Mouse (Mus musculus): ENCODE results near the gene Pard3b. TPM values are rescaled to one million over a fixed set of nuclear protein-coding genes. Genes with fewer than 3 reads are reported as not detected.
A peak's percentile ranks its signal among the peaks of the same experiment; 100 is the strongest.

Gene Pard3b
- polyA plus RNA-seq, 1 experiment from 2014 or later: 8.8 TPM

GRCm38 (mm10) chr1:62644631-62645278 lies 1006.1 kb downstream of the Pard3b start:
- no peak overlapping the region for H3K4me2 ChIP-seq
- DNase-seq (ENCODE audit: low spot score, missing footprints) (peak; percentile 33), ATAC-seq (ENCODE audit: low FRiP score) (no peak)
- no peak overlapping the region for H3K4me3 ChIP-seq (ENCODE audit: low read depth, low read length)
- H3K4me1 ChIP-seq (ENCODE audit: control insufficient read depth, insufficient read depth, low read length): peaks cover 14% of the 10 kb centered on the region
- WGBS: 90% methylated on average over 8 of the region's 8 CpGs
- H3K9ac ChIP-seq (ENCODE audit: low read length): no peak overlapping the region
- H3K27me3 ChIP-seq (ENCODE audit: control insufficient read depth, insufficient read depth, low read length): no peaks in the 10 kb centered on the region
- H3K27ac ChIP-seq (ENCODE audit: low read depth, low read length): no peak overlapping the region
- no peaks in the 10 kb centered on the region for H3K36me3 ChIP-seq (ENCODE audit: control insufficient read depth, insufficient read depth, low read length)
- no peaks in the 10 kb centered on the region for H3K9me3 ChIP-seq (ENCODE audit: control insufficient read depth, low read length)

- no peak overlapping the region for H3K4me2 ChIP-seq
- H3K9me3 ChIP-seq (ENCODE audit: control insufficient read depth, low read length): no peaks in the 10 kb centered on the region
- no peak for DNase-seq (ENCODE audit: low spot score, missing footprints)
- peaks cover 14% of the 10 kb centered on the region for H3K4me1 ChIP-seq (ENCODE audit: control insufficient read depth, insufficient read depth, low read length)
- H3K4me3 ChIP-seq (ENCODE audit: low read depth, low read length): no peak overlapping the region
- no peak overlapping the region for H3K9ac ChIP-seq (ENCODE audit: low read length)
- 95% methylated on average over 2 of the region's 2 CpGs for WGBS
- ATAC-seq (ENCODE audit: low FRiP score): no peak
- H3K36me3 ChIP-seq (ENCODE audit: control insufficient read depth, insufficient read depth, low read length): no peaks in the 10 kb centered on the region
- H3K27ac ChIP-seq (ENCODE audit: low read depth, low read length): no peak overlapping the region
- H3K27me3 ChIP-seq (ENCODE audit: control insufficient read depth, insufficient read depth, low read length): no peaks in the 10 kb centered on the region
These were observed 1008.2 kb downstream of the Pard3b start for GRCm38 (mm10) chr1:62646812-62647211.

- peaks cover 14% of the 10 kb centered on the region for H3K4me1 ChIP-seq (ENCODE audit: control insufficient read depth, insufficient read depth, low read length)
- H3K27me3 ChIP-seq (ENCODE audit: control insufficient read depth, insufficient read depth, low read length): no peaks in the 10 kb centered on the region
- whole genome bisulfite sequencing: 12% methylated on average over 6 of the region's 6 CpGs
- H3K27ac ChIP-seq (ENCODE audit: low read depth, low read length): no peak overlapping the region
- H3K9ac ChIP-seq (ENCODE audit: low read length): no peak overlapping the region
- H3K36me3 ChIP-seq (ENCODE audit: control insufficient read depth, insufficient read depth, low read length): no peaks in the 10 kb centered on the region
- H3K4me3 ChIP-seq (ENCODE audit: low read depth, low read length): no peak overlapping the region
- no peak overlapping the region for H3K4me2 ChIP-seq
- H3K9me3 ChIP-seq (ENCODE audit: control insufficient read depth, low read length): no peaks in the 10 kb centered on the region
- ATAC-seq (ENCODE audit: low FRiP score) (no peak), DNase-seq (ENCODE audit: low spot score, missing footprints) (peak; percentile 88)
These were observed 1009.5 kb downstream of the Pard3b start for GRCm38 (mm10) chr1:62648116-62648515.

GRCm38 (mm10) chr1:62648591-62648990 lies 1010.0 kb downstream of the Pard3b start:
- Histone ChIP-seq H3K27me3 (ENCODE audit: control insufficient read depth, insufficient read depth, low read length) (no peaks in the 10 kb centered on the region), H3K9me3 (ENCODE audit: control insufficient read depth, low read length) (no peaks in the 10 kb centered on the region), H3K4me3 (ENCODE audit: low read depth, low read length) (no peak overlapping the region), H3K9ac (ENCODE audit: low read length) (no peak overlapping the region), H3K27ac (ENCODE audit: low read depth, low read length) (peak overlapping the region; percentile 9; the same call in 1 of the 2 replicates), H3K36me3 (ENCODE audit: control insufficient read depth, insufficient read depth, low read length) (no peaks in the 10 kb centered on the region), H3K4me1 (ENCODE audit: control insufficient read depth, insufficient read depth, low read length) (peaks cover 14% of the 10 kb centered on the region), H3K4me2 (no peak overlapping the region)
- no peak for DNase-seq (ENCODE audit: low spot score, missing footprints)
- WGBS: 22% methylated on average over 5 of the region's 5 CpGs
- ATAC-seq (ENCODE audit: low FRiP score): 0 out of 2 replicates have a peak, but pooled peaks have one; percentile 27

GRCm38 (mm10) chr1:62650491-62650890 lies 1011.9 kb downstream of the Pard3b start:
- Histone ChIP-seq H3K9me3 (ENCODE audit: control insufficient read depth, low read length) (no peaks in the 10 kb centered on the region), H3K4me1 (ENCODE audit: control insufficient read depth, insufficient read depth, low read length) (peaks cover 14% of the 10 kb centered on the region), H3K27me3 (ENCODE audit: control insufficient read depth, insufficient read depth, low read length) (no peaks in the 10 kb centered on the region), H3K9ac (ENCODE audit: low read length) (no peak overlapping the region), H3K4me2 (no peak overlapping the region), H3K4me3 (ENCODE audit: low read depth, low read length) (no peak overlapping the region), H3K36me3 (ENCODE audit: control insufficient read depth, insufficient read depth, low read length) (no peaks in the 10 kb centered on the region), H3K27ac (ENCODE audit: low read depth, low read length) (no peak overlapping the region)
- DNase-seq (ENCODE audit: low spot score, missing footprints) (peak; percentile 54), ATAC-seq (ENCODE audit: low FRiP score) (no peak)
- WGBS: 87% methylated on average over 5 of the region's 5 CpGs

- DNase-seq (ENCODE audit: low spot score, missing footprints): peak; percentile 66
- Histone ChIP-seq H3K27me3 (ENCODE audit: control insufficient read depth, insufficient read depth, low read length) (no peaks in the 10 kb centered on the region), H3K4me3 (ENCODE audit: low read depth, low read length) (no peak overlapping the region), H3K4me2 (no peak overlapping the region), H3K9ac (ENCODE audit: low read length) (no peak overlapping the region), H3K9me3 (ENCODE audit: control insufficient read depth, low read length) (no peaks in the 10 kb centered on the region), H3K4me1 (ENCODE audit: control insufficient read depth, insufficient read depth, low read length) (no peaks in the 10 kb centered on the region), H3K36me3 (ENCODE audit: control insufficient read depth, insufficient read depth, low read length) (no peaks in the 10 kb centered on the region), H3K27ac (ENCODE audit: low read depth, low read length) (no peak overlapping the region)
- 64% methylated on average over 6 of the region's 6 CpGs for WGBS
- no peak for ATAC-seq (ENCODE audit: low FRiP score)
These were observed 1015.8 kb downstream of the Pard3b start for GRCm38 (mm10) chr1:62654436-62654835.

- DNase-seq (ENCODE audit: low spot score, missing footprints) (peak; percentile 80), ATAC-seq (ENCODE audit: low FRiP score) (peak; percentile 67)
- no peak overlapping the region for H3K4me3 ChIP-seq (ENCODE audit: low read depth, low read length)
- WGBS: 33% methylated on average over 8 of the region's 8 CpGs
- no peak overlapping the region for H3K4me2 ChIP-seq
- no peaks in the 10 kb centered on the region; the same call in 1 of the 2 replicates for H3K9me3 ChIP-seq (ENCODE audit: control insufficient read depth, low read length)
- peaks cover 6% of the 10 kb centered on the region for H3K4me1 ChIP-seq (ENCODE audit: control insufficient read depth, insufficient read depth, low read length)
- H3K27ac ChIP-seq (ENCODE audit: low read depth, low read length): peak overlapping the region; percentile 16; the same call in 1 of the 2 replicates
- peak overlapping the region; percentile 12; the same call in 1 of the 2 replicates for H3K9ac ChIP-seq (ENCODE audit: low read length)
- no peaks in the 10 kb centered on the region for H3K36me3 ChIP-seq (ENCODE audit: control insufficient read depth, insufficient read depth, low read length)
- no peaks in the 10 kb centered on the region for H3K27me3 ChIP-seq (ENCODE audit: control insufficient read depth, insufficient read depth, low read length)
These were observed 1026.5 kb downstream of the Pard3b start for GRCm38 (mm10) chr1:62664960-62665645.

GRCm38 (mm10) chr1:62665771-62666730 lies 1027.4 kb downstream of the Pard3b start:
- no peak overlapping the region for H3K4me2 ChIP-seq
- no peak overlapping the region for H3K4me3 ChIP-seq (ENCODE audit: low read depth, low read length)
- no peaks in the 10 kb centered on the region for H3K27me3 ChIP-seq (ENCODE audit: control insufficient read depth, insufficient read depth, low read length)
- no peak for ATAC-seq (ENCODE audit: low FRiP score)
- peaks cover 6% of the 10 kb centered on the region for H3K4me1 ChIP-seq (ENCODE audit: control insufficient read depth, insufficient read depth, low read length)
- no peaks in the 10 kb centered on the region; the same call in 1 of the 2 replicates for H3K9me3 ChIP-seq (ENCODE audit: control insufficient read depth, low read length)
- H3K27ac ChIP-seq (ENCODE audit: low read depth, low read length): 0 out of 2 replicates have a peak overlapping the region, but pooled peaks have one; percentile 16
- H3K9ac ChIP-seq (ENCODE audit: low read length): no peak overlapping the region
- H3K36me3 ChIP-seq (ENCODE audit: control insufficient read depth, insufficient read depth, low read length): no peaks in the 10 kb centered on the region
- WGBS: 88% methylated on average over 5 of the region's 5 CpGs
- peak; percentile 64 for DNase-seq (ENCODE audit: low spot score, missing footprints)

Measured in midbrain, embryonic 11.5 days (tissue).